Mouse (Mus musculus) left cerebral cortex, postnatal 14 days (tissue): ENCODE data around the gene Fbxo41. TPM values are rescaled to one million over a fixed set of nuclear protein-coding genes. Genes with fewer than 3 reads are reported as not detected.

Experiments used
- DNase-seq, 2 experiments: peaks; one replicate each; pipeline ENCODE4 v3.0.0; 2021 to 2022; ENCODE audit warnings: low spot score in 2 of 2, mixed read lengths in 1 of 2
- intact Hi-C: fragments of 180-260 bp; cut with DNase I; formaldehyde crosslinking; loops from one replicate; pipeline ENCODE4 v1.15.1; 2025
- long read RNA-seq, 2 experiments: library from polyadenylated mRNA; stranded (forward); transcript quantifications; one replicate each; pipeline ENCODE4 v2.0.0; 2021
- total RNA-seq, 2 experiments: library from RNA; stranded (reverse); gene quantifications; 2 replicates each; pipeline ENCODE4 v1.2.3; 2021

Gene Fbxo41
- 100 to 1,000 TPM; 119 to 126 TPM for total RNA-seq
- long read RNA-seq, experiment 1, full-length matches to known transcripts: 14 of 60 reads
- long read RNA-seq, experiment 1, partial matches to known transcripts: 10 of 60 reads
- long read RNA-seq, experiment 1, other reads (novel, unspliced or antisense): 36 of 60 reads
- long read RNA-seq, experiment 2, full-length matches to known transcripts: 15 of 69 reads
- long read RNA-seq, experiment 2, partial matches to known transcripts: 15 of 69 reads
- long read RNA-seq, experiment 2, other reads (novel, unspliced or antisense): 39 of 69 reads

DNA sequence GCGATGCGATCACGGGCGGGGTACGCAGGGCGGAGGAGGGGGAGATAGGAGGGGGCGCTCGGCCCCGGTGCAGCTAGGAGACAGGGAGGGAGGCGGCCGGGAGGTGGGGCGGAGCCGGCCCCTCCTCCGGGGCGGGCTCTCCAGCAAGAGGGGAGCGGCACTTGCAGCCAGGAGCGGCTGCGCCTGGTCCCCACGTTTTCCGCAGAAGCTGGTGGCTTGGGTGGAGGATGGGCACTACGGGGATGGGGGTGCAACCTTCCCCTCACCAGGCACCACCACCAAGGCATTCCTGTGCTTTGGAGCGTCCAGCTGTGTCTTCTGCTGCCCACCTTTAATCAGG is at the start of gene Fbxo41:
TSS of gene Fbxo41 (minus strand) at position 84 of the 340 bp plus-strand sequence.
- peak; percentile 77 for DNase-seq
- intact Hi-C loops: no loop called here

DNA sequence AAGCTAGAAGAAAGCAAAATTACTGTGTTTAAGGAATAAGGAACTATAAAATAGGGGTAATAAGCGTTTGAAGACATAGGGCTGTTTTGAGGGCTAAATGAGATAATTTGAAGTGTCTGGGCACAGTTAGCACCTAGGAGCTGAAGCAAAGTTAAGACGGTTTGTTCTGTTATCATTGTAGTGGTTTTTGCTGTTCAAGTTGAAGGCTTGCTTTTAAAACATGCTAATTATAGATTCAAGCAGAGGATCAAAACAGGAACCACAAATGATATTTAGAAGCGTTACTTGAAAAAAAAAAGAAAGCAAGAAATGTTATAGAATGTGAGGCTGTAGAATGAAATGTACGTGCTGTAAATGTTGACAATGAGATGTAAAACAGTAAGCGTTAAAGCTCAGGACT is 44.8 kb upstream of the Fbxo41 start:
- no peak for DNase-seq

DNA sequence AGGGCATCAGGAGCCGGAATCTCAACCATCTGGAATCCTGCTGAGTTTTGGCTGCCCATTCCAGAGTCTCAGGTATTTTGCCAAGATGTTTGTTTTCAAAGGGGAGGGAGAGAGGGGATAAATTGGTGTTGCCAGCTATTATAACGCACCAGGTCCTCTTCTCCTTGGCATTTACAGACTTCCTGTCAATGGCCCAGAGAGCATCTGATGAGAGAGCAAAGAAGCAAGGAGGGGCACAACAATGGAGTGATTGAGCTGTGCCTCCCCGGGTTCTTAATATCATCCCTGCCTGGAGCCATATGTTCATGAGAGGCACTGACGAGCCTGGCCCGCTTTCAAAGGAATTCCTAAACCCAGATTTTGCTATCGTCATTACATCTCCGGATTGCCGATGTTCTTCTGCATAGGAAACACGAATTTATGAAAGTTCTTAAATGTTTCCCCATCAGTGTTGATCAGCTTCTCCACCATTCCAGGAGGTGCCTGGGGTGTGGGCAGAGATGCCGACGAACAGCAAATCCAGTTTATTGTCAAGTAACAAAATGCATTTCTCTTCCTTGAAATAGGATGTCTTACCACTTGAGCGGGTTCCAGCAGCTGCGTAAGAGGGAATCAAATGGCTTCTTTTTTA is 41.6 kb upstream of the Fbxo41 start:
- peak; percentile 60 to 68 for DNase-seq
- intact Hi-C loops: no loop called here

More for the DNA sequence above, 44.8 kb upstream of the Fbxo41 start:
- intact Hi-C loops: loop anchor here (5.0 kb wide), 1 partner anchor 35 kb away; the partner anchor contains the start of gene Egr4

DNA sequence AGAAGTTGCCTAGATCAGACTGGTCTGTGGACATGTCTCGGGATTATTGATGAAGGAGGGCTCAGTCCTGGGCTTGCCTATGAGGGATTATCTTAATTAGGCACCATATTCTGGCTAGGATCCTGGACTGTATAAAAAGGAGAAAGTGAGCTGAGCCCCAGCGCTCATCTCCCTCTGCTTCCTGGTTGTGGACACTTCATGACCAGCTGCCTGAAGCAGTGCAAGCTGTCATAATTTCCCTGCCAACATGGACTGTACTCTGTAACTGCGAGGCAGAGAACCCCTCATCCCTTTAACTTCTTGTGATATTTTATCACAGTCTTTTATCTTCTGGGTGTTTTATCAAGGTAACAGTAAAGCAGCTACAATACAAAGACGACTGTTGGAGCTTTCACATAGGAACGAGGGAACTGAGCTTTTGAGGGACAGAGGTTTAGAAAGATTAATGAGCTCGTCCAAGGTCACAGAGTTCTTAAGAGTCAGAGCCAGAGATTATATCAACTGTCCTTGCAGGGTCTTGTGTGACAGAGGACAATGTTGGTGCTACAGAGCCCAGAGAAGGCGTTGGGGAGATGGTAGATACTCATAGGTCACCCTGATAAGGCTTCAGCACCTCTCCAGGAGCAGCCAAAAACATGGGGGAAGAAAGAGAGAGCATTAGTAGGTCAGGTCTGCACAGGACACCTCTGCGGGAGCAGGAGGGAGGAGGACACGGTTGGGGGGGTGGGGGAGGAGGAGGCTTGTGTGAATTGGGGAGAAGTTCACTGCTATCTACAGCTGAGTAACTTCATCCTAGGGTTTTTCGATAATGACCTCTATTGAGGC is 40.8 kb upstream of the Fbxo41 start:
- DNase-seq: no peak
- intact Hi-C loops: no loop called here

DNA sequence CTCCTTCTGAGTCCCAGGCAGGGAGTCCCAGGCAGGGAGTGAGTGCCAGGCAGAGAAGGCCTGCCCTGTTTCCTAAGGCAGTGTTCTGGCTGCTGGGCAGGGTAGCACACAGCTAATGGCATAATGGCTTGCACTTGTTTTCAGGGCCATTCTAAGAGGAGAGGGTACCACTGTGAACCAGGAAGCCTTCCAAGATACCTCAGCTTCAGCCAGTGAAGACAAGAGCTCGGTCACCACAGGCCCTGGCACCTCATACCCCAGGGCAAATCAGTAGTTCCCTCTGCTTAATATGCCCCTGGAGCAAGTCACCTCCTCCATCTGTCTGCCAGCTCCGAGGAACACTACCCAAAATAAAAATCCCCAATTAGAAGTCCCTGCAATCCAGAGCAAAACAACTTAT is 20.0 kb upstream of the Fbxo41 start:
- intact Hi-C loops: no loop called here

DNA sequence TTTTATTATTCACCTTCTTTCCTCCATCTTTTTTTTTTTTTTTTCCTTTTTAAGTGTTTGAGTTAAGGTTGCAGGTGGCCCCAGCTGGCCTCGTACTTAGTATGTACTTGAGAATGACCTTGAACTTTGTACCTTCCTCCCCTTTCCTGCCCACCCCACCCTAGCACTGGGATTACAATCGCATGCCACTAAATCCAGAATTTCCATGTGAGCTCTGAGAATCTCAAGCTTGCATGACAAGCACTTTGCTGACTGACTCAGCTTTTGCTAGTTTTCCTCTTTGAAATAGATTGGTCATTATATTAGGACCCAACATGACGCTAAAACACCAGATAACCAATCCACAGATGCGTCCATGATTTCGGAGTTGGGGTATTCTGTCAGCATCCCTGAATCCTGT is 19.2 kb upstream of the Fbxo41 start:
- intact Hi-C loops: no loop called here
- DNase-seq: no peak

More for the DNA sequence above, 20.0 kb upstream of the Fbxo41 start:
- DNase-seq: peak; percentile 22 to 28

DNA sequence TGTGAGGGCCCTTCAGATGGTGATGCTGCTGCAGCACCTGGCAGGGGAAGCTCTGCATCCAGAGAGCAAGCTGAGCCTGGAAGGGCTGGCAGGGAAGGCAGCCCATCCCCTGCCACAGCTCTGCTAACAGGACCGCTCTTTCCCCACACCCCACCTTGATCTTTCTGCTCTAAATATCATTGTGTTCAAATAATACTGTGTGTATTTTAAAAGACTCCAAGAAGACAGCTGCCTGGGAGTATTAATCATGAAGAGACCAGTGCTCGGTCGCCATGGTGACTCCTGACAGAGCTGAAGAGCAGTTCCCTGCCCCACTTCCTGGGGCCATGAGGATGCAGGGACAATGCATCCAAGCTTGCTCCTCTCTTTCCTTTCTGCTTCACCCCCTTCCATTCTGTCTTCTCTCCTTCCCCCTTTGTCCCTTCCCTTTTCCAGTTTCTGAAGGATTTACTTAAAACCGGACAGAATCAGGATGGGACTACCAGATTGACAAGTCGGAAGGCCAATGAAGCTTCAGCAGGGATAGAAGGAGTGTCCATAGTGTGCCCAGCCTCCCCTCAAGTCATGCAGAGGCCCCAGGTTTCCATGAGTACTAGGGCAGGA is 15.4 kb upstream of the Fbxo41 start:
- peak; percentile 62 to 75 for DNase-seq
- intact Hi-C loops: no loop called here

DNA sequence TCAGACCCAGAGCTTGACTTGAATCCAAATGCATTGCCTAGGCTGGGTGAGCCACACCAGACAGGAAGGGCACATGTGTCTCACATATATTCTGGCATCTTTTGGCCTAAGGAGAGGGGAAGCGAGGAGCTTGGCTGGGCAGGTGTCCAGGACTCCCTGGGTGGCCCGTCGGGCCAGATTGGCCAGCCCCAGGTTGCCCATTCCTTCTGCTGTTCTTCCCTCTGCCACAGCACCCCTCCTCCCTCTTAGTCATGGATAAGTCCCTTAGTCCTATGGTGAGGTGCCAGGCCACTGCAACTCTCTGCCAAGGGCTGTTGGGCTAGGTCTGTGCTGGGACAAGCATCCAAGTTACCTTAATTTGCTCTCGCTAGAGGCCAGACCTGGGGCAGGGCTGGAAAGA is 13.1 kb upstream of the Fbxo41 start:
- intact Hi-C loops: no loop called here

DNA sequence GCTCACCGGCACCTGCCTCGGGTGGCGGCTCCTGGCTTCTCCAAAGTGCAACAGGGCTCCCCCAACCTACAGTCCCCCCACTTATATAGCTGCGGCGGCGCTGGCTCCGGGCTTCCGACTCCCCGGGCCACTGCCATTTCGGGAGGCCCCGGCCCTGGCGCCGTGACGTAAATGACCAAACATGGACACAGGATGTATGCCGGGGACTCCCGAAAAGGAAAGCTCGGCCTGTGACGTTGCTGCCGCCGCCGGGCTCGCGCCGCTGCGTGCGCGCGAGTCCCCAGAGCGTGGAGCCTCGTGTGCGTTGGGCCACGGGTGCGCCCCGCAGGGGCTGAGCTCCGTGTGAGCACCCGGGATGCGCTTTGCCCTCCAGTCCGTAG is 10.7 kb upstream of the Fbxo41 start, which contains the start of gene Egr4:
TSS of gene Egr4 (minus strand) at position 59 of the 380 bp plus-strand sequence.
- peak; percentile 94 for DNase-seq
- intact Hi-C loops: loop anchor here (5.0 kb wide), 3 partner anchors 34 to 74 kb away; partner anchors contain the start of gene Alms1

More for the DNA sequence above, 13.1 kb upstream of the Fbxo41 start:
- no peak for DNase-seq

DNA sequence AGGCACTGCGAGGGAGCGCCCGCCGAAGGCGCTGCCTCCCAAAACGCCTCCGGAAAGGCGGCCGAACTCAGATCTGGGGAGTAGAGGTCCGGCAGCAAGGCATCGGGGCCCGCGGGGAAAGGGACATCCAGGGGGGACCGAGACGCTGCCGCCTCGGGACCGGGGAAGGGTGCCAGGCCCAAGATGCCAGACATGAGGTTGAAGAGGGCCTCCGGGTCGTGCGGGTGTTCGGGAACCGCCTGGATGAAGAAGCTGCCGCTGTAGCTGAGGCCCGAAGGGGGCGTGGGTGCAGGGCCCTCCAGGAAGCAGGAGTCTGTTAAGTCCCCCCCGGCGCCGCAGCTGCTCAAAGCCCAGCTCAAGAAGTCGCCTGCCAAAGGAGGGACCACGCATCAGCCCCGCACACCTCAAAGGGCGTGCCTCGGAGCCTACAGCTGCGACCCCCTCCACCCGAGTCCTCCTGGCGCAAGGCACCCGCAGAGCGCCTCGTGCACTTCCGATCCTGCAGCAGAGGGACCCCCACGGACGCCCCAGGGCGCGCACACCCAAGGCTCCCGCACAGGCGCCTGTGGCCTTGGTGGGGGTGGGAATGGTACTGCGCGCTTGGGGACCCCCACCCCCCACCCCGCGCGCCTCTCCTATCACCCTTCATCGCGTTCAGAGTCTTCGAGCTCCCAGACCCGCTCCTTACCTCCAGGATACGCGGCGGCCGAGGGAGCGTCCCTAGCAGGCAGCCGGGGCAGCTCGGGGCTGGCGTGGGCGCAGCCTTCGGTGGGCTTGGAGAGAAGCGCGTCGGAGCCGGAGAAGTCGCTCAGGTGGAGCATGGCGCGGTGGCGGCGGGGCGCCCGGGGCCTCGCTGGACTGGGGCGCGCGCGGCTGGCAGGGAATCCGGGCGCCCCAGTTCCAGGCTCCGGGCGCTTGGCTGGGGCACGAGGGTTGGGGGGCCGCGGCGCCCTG is 10.1 kb upstream of the Fbxo41 start:
- intact Hi-C loops: loop anchor here (5.0 kb wide), 3 partner anchors 34 to 74 kb away; partner anchors contain the start of gene Alms1
- DNase-seq: peak; percentile 37 to 42

DNA sequence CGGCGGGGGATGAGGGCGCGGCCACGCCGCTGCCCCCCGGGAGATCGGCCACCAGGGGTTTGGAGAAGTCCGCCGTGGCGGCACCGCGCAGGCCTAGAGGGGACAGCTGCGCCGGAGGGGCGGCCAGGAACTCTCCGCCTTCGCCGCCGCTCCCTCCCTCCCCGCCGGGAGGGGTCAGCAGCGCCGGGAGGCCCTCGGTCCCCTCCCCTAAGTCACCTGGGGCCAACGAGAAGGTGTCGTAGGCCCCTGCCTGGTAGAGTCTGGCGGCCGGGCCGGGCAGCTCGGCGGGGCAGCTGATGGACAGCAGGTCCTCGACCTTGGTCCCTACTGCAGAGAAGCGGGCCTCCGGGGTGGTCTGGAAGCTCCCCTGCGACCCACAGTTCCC is 9.3 kb upstream of the Fbxo41 start:
- no peak for DNase-seq
- intact Hi-C loops: loop anchor here (5.0 kb wide), 3 partner anchors 35 to 75 kb away; partner anchors contain the start of gene Alms1

DNA sequence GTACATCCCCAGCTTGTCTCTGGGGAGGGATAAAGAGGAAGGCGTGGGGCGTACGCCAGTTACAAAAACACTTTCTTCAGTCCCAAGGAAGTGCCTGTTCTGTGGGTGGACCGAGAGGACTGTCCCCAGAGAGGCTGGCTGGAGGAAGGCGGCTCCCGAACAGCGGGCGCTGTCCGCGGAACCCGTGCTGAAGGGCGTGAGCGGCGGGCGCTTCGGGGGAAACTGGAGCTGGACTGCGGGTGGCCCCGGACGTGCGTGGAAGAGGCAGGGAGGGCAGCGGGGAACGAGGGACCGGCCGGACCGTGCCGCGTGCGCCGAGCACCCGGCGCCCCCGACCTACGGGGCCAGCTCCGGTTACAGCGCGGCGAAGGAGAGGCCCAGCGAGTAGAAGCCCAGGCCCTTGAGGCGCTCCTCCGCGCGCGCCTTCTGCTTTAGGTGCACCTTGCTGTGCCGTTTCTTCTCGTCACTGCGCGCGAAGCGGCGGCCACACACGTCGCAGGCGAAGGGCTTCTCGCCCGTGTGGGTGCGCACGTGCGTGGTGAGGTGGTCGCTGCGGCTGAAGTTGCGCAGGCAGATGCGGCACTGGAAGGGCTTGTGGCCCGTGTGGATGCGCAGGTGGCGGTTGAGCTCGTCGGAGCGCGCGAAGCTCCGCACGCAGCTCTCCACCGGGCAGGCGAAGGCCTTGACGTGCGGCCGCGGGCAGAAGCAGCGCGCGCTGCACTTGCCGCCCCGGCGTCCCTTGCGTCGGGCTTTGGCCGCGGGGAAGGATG is 8.7 kb upstream of the Fbxo41 start:
- peak; percentile 32 to 38 for DNase-seq
- intact Hi-C loops: loop anchor here (5.0 kb wide), 3 partner anchors 36 to 76 kb away; partner anchors contain the start of gene Alms1

DNA sequence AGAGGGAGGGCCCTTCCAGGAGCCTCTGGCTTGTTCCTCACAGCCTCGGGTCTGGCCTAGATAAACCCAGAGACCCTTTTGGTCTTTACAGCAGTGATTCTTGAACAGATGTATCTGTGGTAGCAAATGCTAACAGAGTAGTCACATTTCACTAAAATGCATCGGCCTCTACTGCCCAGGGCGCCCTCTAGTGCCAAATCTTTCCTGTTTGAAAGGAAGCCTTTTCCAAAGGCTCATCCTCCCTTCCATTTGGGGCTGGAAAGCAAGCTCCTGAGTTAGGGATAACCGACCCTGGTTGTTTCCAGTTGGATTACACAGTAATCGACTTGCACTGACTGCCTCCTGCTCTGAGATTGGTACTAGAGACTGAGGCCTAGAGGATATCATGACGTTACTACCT is 7.7 kb upstream of the Fbxo41 start:
- intact Hi-C loops: loop anchor here (5.0 kb wide), 3 partner anchors 37 to 77 kb away; partner anchors contain the start of gene Alms1
- peak; percentile 84 to 85 for DNase-seq

DNA sequence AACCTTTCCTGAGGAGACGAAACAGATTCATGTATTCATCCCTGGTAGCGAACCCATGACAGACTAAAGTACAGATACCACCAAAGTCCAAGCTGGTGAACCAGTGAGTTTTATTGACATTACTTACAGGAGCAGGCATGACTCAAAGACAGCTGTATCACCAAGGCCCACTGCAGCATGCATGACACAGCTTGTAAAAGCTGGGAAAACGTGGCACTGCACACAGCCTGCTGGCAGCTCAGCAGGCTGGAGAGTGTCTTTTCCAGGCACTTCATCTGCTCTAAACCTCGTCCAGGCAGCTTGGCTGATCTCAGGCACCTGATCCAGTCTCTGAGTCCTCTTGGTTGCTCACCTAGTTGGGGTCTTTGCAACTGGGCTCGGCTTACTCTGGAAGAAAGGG is 5.8 kb upstream of the Fbxo41 start:
- DNase-seq: no peak
- intact Hi-C loops: no loop called here

DNA sequence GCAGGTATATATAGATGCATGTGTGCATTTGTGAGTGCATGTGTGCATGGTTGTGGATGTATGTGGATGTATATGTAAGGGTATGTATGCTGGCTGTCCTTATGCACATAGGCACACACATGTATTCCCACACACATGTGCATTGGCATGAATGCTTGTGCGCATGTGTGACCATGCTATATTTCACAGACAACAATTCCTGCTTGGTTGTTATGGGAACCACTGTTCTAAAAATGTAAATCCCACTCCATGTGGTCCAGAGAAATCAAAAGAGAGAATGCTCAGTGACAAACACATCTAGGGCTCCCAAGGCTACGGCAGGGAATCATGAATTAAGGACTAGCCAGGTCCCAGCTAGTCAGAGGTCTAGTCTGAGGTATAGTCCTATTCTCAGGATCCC is 2.1 kb upstream of the Fbxo41 start:
- peak; percentile 17 to 63 for DNase-seq

DNA sequence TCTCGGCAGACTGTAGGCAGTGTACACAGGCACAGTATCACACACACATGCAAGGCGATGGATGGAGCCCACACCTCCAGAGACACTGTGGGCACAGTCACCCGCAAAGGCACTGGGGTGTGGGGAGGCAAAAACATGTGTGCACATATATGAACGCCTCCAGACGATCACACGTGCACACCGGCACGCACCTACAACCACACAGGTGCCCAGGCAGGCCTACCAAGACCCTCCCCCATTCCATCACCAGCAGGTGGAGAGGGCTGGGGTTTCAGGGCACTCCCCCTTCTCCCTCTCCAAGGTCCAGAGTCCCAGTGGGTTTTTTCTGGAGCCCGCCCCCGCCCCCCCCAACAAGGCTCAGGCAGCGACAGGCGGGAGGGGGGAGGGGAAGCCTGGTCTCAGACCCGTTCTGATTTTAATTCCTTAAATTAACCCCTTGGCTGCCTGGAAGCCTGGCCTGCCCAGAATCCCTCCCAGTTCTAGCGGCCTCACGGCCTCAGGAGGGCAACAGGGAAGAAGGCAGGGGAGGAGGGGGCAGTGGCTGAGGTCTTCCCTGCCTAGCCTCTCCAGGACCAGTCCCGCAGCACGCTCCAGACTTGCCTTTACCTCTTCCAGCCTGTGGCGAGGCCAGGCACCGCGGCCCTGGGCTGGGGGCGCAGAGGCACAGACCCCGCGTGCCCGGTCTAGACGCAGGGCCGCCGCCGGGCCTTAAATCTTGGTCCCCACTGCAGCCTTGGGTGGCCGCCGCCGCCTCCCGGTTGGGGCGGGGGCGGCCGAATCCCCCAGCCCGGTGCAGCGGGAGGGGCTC is 487 bp downstream of the Fbxo41 start:
- DNase-seq: peak; percentile 36 to 74
- intact Hi-C loops: no loop called here

More for the DNA sequence above, 2.1 kb upstream of the Fbxo41 start:
- intact Hi-C loops: no loop called here

DNA sequence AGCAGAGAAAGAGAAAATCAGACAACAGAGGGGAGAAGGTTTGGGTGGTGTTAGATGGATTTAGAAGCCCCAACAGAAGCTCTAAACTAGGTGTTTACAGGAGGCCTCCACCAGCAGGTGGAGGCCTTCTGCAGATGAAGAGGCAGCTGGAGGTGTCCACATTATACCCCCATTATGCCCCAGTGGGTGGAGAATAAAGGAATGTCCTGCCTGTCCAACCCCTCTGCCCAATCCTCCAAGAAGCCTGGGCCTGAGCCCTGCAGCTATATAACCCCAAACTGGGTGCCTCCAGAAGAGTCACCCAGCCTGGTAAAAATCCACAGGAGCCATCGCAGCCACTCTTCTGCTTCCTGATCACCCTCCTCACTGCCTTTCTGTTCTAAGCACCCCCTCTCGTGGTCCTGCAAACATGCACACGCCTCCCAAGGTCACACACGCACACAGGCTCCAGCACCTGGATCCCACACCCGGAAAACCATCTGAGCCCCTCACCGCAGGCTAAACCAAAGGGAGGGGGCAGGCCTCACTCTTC is 1.2 kb downstream of the Fbxo41 start:
- intact Hi-C loops: no loop called here
- DNase-seq: no peak
